Mouse (Mus musculus) cerebellum, adult 2 months (tissue): ENCODE results near the gene Fchsd2. TPM values are rescaled to one million over a fixed set of nuclear protein-coding genes. Genes with fewer than 3 reads are reported as not detected.

Experiments
- DNase-seq, 2 experiments: peaks; one replicate each; pipeline ENCODE4 v3.0.0; 2021
- H3K27ac ChIP-seq: fragments of 200-500 bp; 2 replicates; pipeline ENCODE4 v1.5.1; 2012; ENCODE audit warnings: low read length, control low read depth, inconsistent platforms; ENCODE audit not compliant: insufficient read depth
- H3K27me3 ChIP-seq: fragments of 200-500 bp; 2 replicates; pipeline ENCODE4 v1.6.1; 2012; ENCODE audit warnings: inconsistent platforms, mild to moderate bottlenecking, low read length, moderate library complexity; ENCODE audit not compliant: control insufficient read depth, insufficient read depth
- H3K4me1 ChIP-seq: fragments of 200-500 bp; 2 replicates; pipeline ENCODE4 v1.6.1; 2011; ENCODE audit warnings: low read length; ENCODE audit not compliant: control insufficient read depth, insufficient read depth
- H3K4me3 ChIP-seq: fragments of 200-500 bp; replicated peaks from 2 replicates; pipeline ENCODE3; 2011; ENCODE audit warnings: mild to moderate bottlenecking, low read depth, low read length, control low read depth; ENCODE audit not compliant: insufficient read depth
- CTCF ChIP-seq: fragments of 200-500 bp; IDR thresholded peaks from 2 replicates; pipeline ENCODE4 v1.5.1; 2011; ENCODE audit warnings: low read depth, mild to moderate bottlenecking, control low read depth, low read length, moderate library complexity, borderline replicate concordance; ENCODE audit not compliant: insufficient read depth
- POLR2A ChIP-seq: fragments of 200-500 bp; IDR thresholded peaks from 2 replicates; pipeline ENCODE4 v1.6.1; 2011; ENCODE audit warnings: low read length, control low read depth, borderline replicate concordance; ENCODE audit not compliant: insufficient read depth
- WGBS: fragments of 180-500 bp; shearing (Covaris S2); methylation state at CpG from one replicate; pipeline ENCODE4 v1.1.7; 2018; 5-methylcytosine and 5-hydroxymethylcytosine counted together
- polyA plus RNA-seq: library from polyadenylated mRNA; depleted of rRNA; stranded (reverse); fragments of >200 nt; gene quantifications from 2 replicates; pipeline ENCODE4 v1.2.3, GENCODE M21; 2012

Fchsd2 gene
- polyA plus RNA-seq, 1 experiment, result 29.3 TPM

GRCm38 (mm10) chr7:101057309-101057708 is 35.4 kb upstream of the Fchsd2 start:
- no peak overlapping the region for H3K27ac ChIP-seq
- H3K4me1 ChIP-seq, result no peaks in the 10 kb centered on the region
- no peak overlapping the region for H3K4me3 ChIP-seq
- no peak for TF ChIP-seq CTCF
- TF ChIP-seq POLR2A, result no peak
- DNase-seq, result no peak
- 66% methylated on average over 4 of the region's 4 CpGs for WGBS
- no peaks in the 10 kb centered on the region for H3K27me3 ChIP-seq

- no peak overlapping the region for H3K27ac ChIP-seq
- H3K4me1 ChIP-seq, result no peaks in the 10 kb centered on the region
- DNase-seq, result no peak
- no peaks in the 10 kb centered on the region for H3K27me3 ChIP-seq
- no peak for TF ChIP-seq POLR2A
- no peak overlapping the region for H3K4me3 ChIP-seq
- WGBS, result 90% methylated on average over 5 of the region's 5 CpGs
Observed at GRCm38 (mm10) chr7:101059188-101059587, 33.5 kb upstream of the Fchsd2 start.

GRCm38 (mm10) chr7:101060476-101060875 is 32.2 kb upstream of the Fchsd2 start:
- WGBS, result 79% methylated on average over 5 of the region's 5 CpGs
- no peak for DNase-seq
- TF ChIP-seq POLR2A, result no peak
- no peak for TF ChIP-seq CTCF
- Histone ChIP-seq H3K27me3 (no peaks in the 10 kb centered on the region), H3K4me1 (no peaks in the 10 kb centered on the region), H3K27ac (no peak overlapping the region), H3K4me3 (no peak overlapping the region)

- Histone ChIP-seq H3K27me3 (no peaks in the 10 kb centered on the region), H3K4me3 (peak overlapping the region; percentile 26), H3K4me1 (no peaks in the 10 kb centered on the region), H3K27ac (no peak overlapping the region)
- 6% methylated on average over 17 of the region's 17 CpGs for WGBS
- TF ChIP-seq CTCF, result peak; percentile 89
- no peak for TF ChIP-seq POLR2A
- peak; percentile 78 to 89 for DNase-seq
Observed at GRCm38 (mm10) chr7:101061381-101061780, 31.3 kb upstream of the Fchsd2 start.

GRCm38 (mm10) chr7:101062246-101062645 is 30.4 kb upstream of the Fchsd2 start:
- Histone ChIP-seq H3K4me1 (no peaks in the 10 kb centered on the region), H3K4me3 (no peak overlapping the region), H3K27me3 (no peaks in the 10 kb centered on the region), H3K27ac (no peak overlapping the region)
- TF ChIP-seq POLR2A (no peak), CTCF (no peak)
- DNase-seq, result peak; percentile 15 to 19
- 63% methylated on average over 6 of the region's 6 CpGs for WGBS

- Histone ChIP-seq H3K27ac (no peak overlapping the region), H3K4me3 (no peak overlapping the region), H3K27me3 (no peaks in the 10 kb centered on the region), H3K4me1 (no peaks in the 10 kb centered on the region)
- TF ChIP-seq POLR2A (no peak), CTCF (no peak)
- no peak for DNase-seq
- 94% methylated on average over 10 of the region's 10 CpGs for WGBS
Observed at GRCm38 (mm10) chr7:101063523-101063922, 29.1 kb upstream of the Fchsd2 start.

- Histone ChIP-seq H3K27me3 (no peaks in the 10 kb centered on the region), H3K4me3 (no peak overlapping the region), H3K4me1 (no peaks in the 10 kb centered on the region), H3K27ac (no peak overlapping the region)
- WGBS, result 91% methylated on average over 7 of the region's 7 CpGs
- TF ChIP-seq POLR2A (no peak), CTCF (no peak)
- DNase-seq, result no peak
Observed at GRCm38 (mm10) chr7:101064697-101065688, 27.7 kb upstream of the Fchsd2 start.

GRCm38 (mm10) chr7:101066009-101066408 is 26.7 kb upstream of the Fchsd2 start:
- no peak for TF ChIP-seq CTCF
- TF ChIP-seq POLR2A, result no peak
- Histone ChIP-seq H3K4me1 (no peaks in the 10 kb centered on the region), H3K27me3 (no peaks in the 10 kb centered on the region), H3K27ac (no peak overlapping the region), H3K4me3 (no peak overlapping the region)
- no peak for DNase-seq
- WGBS, result 89% methylated on average over 5 of the region's 5 CpGs
